Mouse (Mus musculus): ENCODE measurements at regions not wholly inside any gene's neighbourhood (a gene's known extent, or its start where the extent isn't known, plus 50 kb on each side); places are given as distances from the start of the nearest gene placed in this dataset.

- no peak overlapping the region for H3K9ac ChIP-seq (ENCODE audit: control insufficient read depth, low read depth, low read length, poor library complexity, severe bottlenecking)
- H3K9me3 ChIP-seq (replicated peaks; ENCODE audit: insufficient read depth, low read length): no peaks in the 10 kb centered on the region
- no peak overlapping the region for H3K27ac ChIP-seq (ENCODE audit: control insufficient read depth, low read depth, low read length)
- H3K36me3 ChIP-seq (ENCODE audit: control insufficient read depth in 1 of 2, insufficient read depth in 2 of 2, low read length in 2 of 2): no peaks in the 10 kb centered on the region
- DNase-seq (ENCODE audit: low read depth, low spot score): no peak
- no peaks in the 10 kb centered on the region for H3K4me1 ChIP-seq (ENCODE audit: control insufficient read depth in 1 of 2, insufficient read depth in 2 of 2, low read length in 2 of 2)
- TF ChIP-seq MYC (IDR thresholded peaks at IDR 0.05; ENCODE audit: low read depth, low read length) (no peak), POLR2A (IDR thresholded peaks at IDR 0.05; ENCODE audit: control insufficient read depth in 1 of 2, insufficient read depth in 1 of 2, low read depth in 1 of 2, low read length in 2 of 2, poor library complexity in 1 of 2) (no peak), BHLHE40 (IDR thresholded peaks at IDR 0.05; ENCODE audit: borderline replicate concordance, low read depth, low read length) (no peak), USF1 (IDR thresholded peaks at IDR 0.05; ENCODE audit: low read depth, low read length) (no peak)
- no peaks in the 10 kb centered on the region for H3K79me2 ChIP-seq (ENCODE audit: control insufficient read depth, insufficient read depth, low read length, poor library complexity)
- no peaks in the 10 kb centered on the region for H3K27me3 ChIP-seq (ENCODE audit: control insufficient read depth in 1 of 2, insufficient read depth in 2 of 2, low read length in 2 of 2)
- H3K4me3 ChIP-seq (ENCODE audit: control insufficient read depth in 1 of 2, insufficient read depth in 1 of 2, low read depth in 2 of 2, low read length in 2 of 2): no peak overlapping the region
These were observed 238.1 kb downstream of the Cbln1 start for GRCm38 (mm10) chr8:87234336-87234735.

- H3K36me3 ChIP-seq (ENCODE audit: control insufficient read depth in 1 of 2, insufficient read depth in 2 of 2, low read length in 2 of 2): no peaks in the 10 kb centered on the region
- H3K27me3 ChIP-seq (ENCODE audit: control insufficient read depth in 1 of 2, insufficient read depth in 2 of 2, low read length in 2 of 2): no peaks in the 10 kb centered on the region
- no peaks in the 10 kb centered on the region for H3K79me2 ChIP-seq (ENCODE audit: control insufficient read depth, insufficient read depth, low read length, poor library complexity)
- H3K27ac ChIP-seq (ENCODE audit: control insufficient read depth, low read depth, low read length): no peak overlapping the region
- no peaks in the 10 kb centered on the region for H3K9me3 ChIP-seq (replicated peaks; ENCODE audit: insufficient read depth, low read length)
- H3K4me1 ChIP-seq (ENCODE audit: control insufficient read depth in 1 of 2, insufficient read depth in 2 of 2, low read length in 2 of 2): no peaks in the 10 kb centered on the region
- no peak overlapping the region for H3K9ac ChIP-seq (ENCODE audit: control insufficient read depth, low read depth, low read length, poor library complexity, severe bottlenecking)
- H3K4me3 ChIP-seq (ENCODE audit: control insufficient read depth in 1 of 2, insufficient read depth in 1 of 2, low read depth in 2 of 2, low read length in 2 of 2): no peak overlapping the region
- TF ChIP-seq POLR2A (IDR thresholded peaks at IDR 0.05; ENCODE audit: control insufficient read depth in 1 of 2, insufficient read depth in 1 of 2, low read depth in 1 of 2, low read length in 2 of 2, poor library complexity in 1 of 2) (no peak), NELFE (IDR thresholded peaks at IDR 0.05; ENCODE audit: low read depth, low read length) (no peak), JUND (IDR thresholded peaks at IDR 0.05; ENCODE audit: low read depth, low read length) (no peak), NRF1 (IDR thresholded peaks at IDR 0.05; ENCODE audit: insufficient read depth, low read depth, low read length, poor library complexity, severe bottlenecking) (no peak), MAZ (IDR thresholded peaks at IDR 0.05; ENCODE audit: low read depth, low read length) (no peak), USF2 (IDR thresholded peaks at IDR 0.05; ENCODE audit: borderline replicate concordance in 1 of 2, insufficient read depth in 1 of 2, low read depth in 1 of 2, low read length in 2 of 2) (no peak), ZC3H11A (IDR thresholded peaks at IDR 0.05; ENCODE audit: low read depth, low read length) (no peak), CTCF (IDR thresholded peaks at IDR 0.05 in 2 of 3, conservative IDR thresholded peaks at IDR 0.05 in 1 of 3; ENCODE audit: control insufficient read depth in 1 of 3, insufficient read depth in 1 of 3, low read depth in 2 of 3, low read length in 3 of 3, poor library complexity in 1 of 3, severe bottlenecking in 1 of 3) (no peak), ZNF384 (IDR thresholded peaks at IDR 0.05; ENCODE audit: low read depth, low read length) (no peak), BHLHE40 (IDR thresholded peaks at IDR 0.05; ENCODE audit: borderline replicate concordance, low read depth, low read length) (no peak), POLR2AphosphoS2 (IDR thresholded peaks at IDR 0.05; ENCODE audit: low read length) (no peak), USF1 (IDR thresholded peaks at IDR 0.05; ENCODE audit: low read depth, low read length) (no peak), ZMIZ1 (IDR thresholded peaks at IDR 0.05; ENCODE audit: low read depth, low read length) (no peak), TAL1 (IDR thresholded peaks at IDR 0.05; ENCODE audit: low read length) (no peak), MEF2A (IDR thresholded peaks at IDR 0.05; ENCODE audit: extremely low read depth, insufficient replicate concordance, low read depth, low read length, poor library complexity, severe bottlenecking) (no peak), MAX (IDR thresholded peaks at IDR 0.05; ENCODE audit: low read length) (no peak)
- no peak for DNase-seq (ENCODE audit: low read depth, low spot score)
These were observed 238.5 kb downstream of the Cbln1 start for GRCm38 (mm10) chr8:87233805-87234331.
